Mouse (Mus musculus): ENCODE data around the gene Ppfia1. TPM values are rescaled to one million over a fixed set of nuclear protein-coding genes. Genes with fewer than 3 reads are reported as not detected.
A peak's percentile ranks its signal among the peaks of the same experiment; 100 is the strongest.

Gene Ppfia1
- polyA plus RNA-seq, 1 experiment from 2014 or later, result 25.0 TPM

DNA sequence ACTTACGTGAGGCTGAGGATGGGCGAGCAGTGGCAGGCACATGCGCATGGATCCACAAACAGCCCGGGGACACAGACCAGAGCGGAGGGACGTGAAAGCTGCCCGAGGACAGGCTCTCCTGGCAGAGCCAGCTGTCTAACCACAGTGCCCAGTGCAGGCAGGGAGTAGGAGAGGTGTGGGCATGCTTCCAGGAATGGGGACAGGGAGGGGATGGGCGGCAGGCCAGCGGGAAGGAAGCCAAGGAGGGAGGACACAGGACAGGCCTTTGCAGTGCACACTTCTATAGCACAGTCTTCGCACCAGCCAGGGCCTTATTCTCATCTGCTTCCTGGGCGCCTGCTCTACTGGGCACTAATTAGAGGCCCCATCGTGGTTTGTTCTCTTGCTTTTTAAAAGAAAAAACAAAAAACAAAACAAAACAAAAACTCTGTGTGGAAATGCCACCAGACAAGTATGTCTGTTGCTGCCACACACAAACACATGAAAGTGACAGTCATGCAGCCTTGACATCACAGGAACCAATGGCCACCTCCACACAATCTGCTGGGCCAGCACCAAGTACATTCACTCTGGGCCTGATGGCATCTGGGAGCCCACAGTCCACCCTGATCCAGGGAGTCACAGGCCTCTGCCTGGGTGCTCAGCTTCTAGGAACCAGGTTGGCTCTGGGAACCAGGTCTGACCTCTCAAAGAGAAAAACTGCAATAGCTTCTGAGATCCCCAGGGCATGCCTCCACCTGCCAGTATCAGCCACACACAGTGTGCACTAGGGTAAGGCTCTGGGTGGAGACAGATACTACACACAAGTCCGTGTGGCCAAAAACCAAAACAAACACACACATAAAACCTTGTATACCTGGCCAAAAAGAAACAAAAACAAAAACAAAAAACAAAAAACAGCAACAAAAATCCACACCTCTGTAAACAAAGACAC, 103.6 kb downstream of the Ppfia1 start:
- Histone ChIP-seq H3K9ac (ENCODE audit: low read length) (0 out of 2 replicates have a peak overlapping the region, but pooled peaks have one; percentile 12), H3K9me3 (ENCODE audit: control insufficient read depth, low read length) (no peaks in the 10 kb centered on the region), H3K4me1 (ENCODE audit: control insufficient read depth in 2 of 2, insufficient read depth in 2 of 2, low read length in 2 of 2) (peaks cover 2 to 6% of the 10 kb centered on the region in 2 experiments; a peak in 3 of 4 replicates), H3K36me3 (ENCODE audit: control insufficient read depth, insufficient read depth, low read length) (peaks cover 98% of the 10 kb centered on the region), H3K27ac (replicated peaks in 1 of 2; ENCODE audit: control insufficient read depth in 1 of 2, insufficient read depth in 1 of 2, low read depth in 2 of 2, low read length in 2 of 2) (peak overlapping the region in 1 of 2 experiments; percentile 38; a peak in 2 of 4 replicates), H3K27me3 (ENCODE audit: control insufficient read depth, insufficient read depth, low read length) (no peaks in the 10 kb centered on the region), H3K4me2 (ENCODE audit: low read length) (no peak overlapping the region), H3K4me3 (ENCODE audit: control insufficient read depth in 1 of 2, insufficient read depth in 1 of 2, low read depth in 1 of 2, low read length in 2 of 2) (no peak overlapping the region)
- ATAC-seq (ENCODE audit: insufficient number of reproducible peaks, insufficient read depth, low FRiP score, low read depth), result peak; percentile 82
- WGBS, result 70% methylated on average over 13 of the region's 13 CpGs

DNA sequence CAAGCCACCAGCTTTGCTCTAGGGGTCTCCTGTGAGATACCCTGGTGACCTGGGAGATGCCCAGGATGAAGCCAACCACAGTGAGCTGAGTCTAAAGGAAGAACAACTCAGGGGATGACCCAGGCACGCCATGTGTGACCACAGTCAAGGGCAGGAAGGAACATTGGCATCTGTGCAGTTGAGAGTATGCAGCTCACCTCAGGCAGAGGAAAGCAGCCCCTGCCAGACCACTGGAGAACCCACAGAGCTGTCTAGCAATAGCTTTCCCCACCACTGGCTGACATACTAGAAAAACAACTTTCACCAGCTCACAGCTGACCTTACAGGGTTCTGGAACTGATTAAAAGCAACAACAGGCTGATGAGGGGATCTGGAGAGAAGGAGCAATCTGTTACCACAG, 105.3 kb downstream of the Ppfia1 start:
- Histone ChIP-seq H3K27me3 (ENCODE audit: control insufficient read depth, insufficient read depth, low read length) (no peaks in the 10 kb centered on the region), H3K9ac (ENCODE audit: low read length) (no peak overlapping the region), H3K4me3 (ENCODE audit: control insufficient read depth in 1 of 2, insufficient read depth in 1 of 2, low read depth in 1 of 2, low read length in 2 of 2) (no peak overlapping the region), H3K4me2 (ENCODE audit: low read length) (no peak overlapping the region), H3K27ac (replicated peaks in 1 of 2; ENCODE audit: control insufficient read depth in 1 of 2, insufficient read depth in 1 of 2, low read depth in 2 of 2, low read length in 2 of 2) (no peak overlapping the region), H3K9me3 (ENCODE audit: control insufficient read depth, low read length) (no peaks in the 10 kb centered on the region), H3K4me1 (ENCODE audit: control insufficient read depth in 2 of 2, insufficient read depth in 2 of 2, low read length in 2 of 2) (peaks cover 2 to 6% of the 10 kb centered on the region in 2 experiments; a peak in 3 of 4 replicates), H3K36me3 (ENCODE audit: control insufficient read depth, insufficient read depth, low read length) (peaks cover 97% of the 10 kb centered on the region)
- WGBS, result 93% methylated on average over 1 of the region's 1 CpGs
- no peak for ATAC-seq (ENCODE audit: insufficient number of reproducible peaks, insufficient read depth, low FRiP score, low read depth)

DNA sequence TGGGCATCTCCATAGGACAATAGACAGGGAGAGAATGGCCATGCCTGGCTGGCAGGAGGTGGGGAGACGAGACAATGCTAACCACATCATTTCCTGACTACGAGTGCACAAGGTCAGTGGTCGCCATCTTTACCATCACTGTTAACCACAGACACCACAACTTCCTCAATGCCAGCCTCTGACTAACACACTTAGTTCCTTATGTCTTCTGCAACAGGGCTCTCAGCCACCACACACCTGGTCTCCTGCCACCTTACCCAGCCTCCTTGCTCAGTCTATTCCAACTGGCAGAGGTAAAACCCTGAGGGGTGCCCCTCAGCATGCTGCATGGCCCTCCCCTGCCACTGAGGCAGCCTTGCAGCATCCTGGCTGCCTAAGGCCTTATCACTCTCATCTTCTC, 106.4 kb downstream of the Ppfia1 start:
- Histone ChIP-seq H3K4me1 (ENCODE audit: control insufficient read depth in 2 of 2, insufficient read depth in 2 of 2, low read length in 2 of 2) (peaks cover 2 to 6% of the 10 kb centered on the region in 2 experiments; a peak in 3 of 4 replicates), H3K36me3 (ENCODE audit: control insufficient read depth, insufficient read depth, low read length) (peaks cover 95% of the 10 kb centered on the region), H3K4me2 (ENCODE audit: low read length) (no peak overlapping the region), H3K27me3 (ENCODE audit: control insufficient read depth, insufficient read depth, low read length) (no peaks in the 10 kb centered on the region), H3K9me3 (ENCODE audit: control insufficient read depth, low read length) (no peaks in the 10 kb centered on the region), H3K4me3 (ENCODE audit: control insufficient read depth in 1 of 2, insufficient read depth in 1 of 2, low read depth in 1 of 2, low read length in 2 of 2) (no peak overlapping the region), H3K27ac (replicated peaks in 1 of 2; ENCODE audit: control insufficient read depth in 1 of 2, insufficient read depth in 1 of 2, low read depth in 2 of 2, low read length in 2 of 2) (no peak overlapping the region), H3K9ac (ENCODE audit: low read length) (no peak overlapping the region)
- WGBS, result 86% methylated on average over 3 of the region's 3 CpGs
- no peak for ATAC-seq (ENCODE audit: insufficient number of reproducible peaks, insufficient read depth, low FRiP score, low read depth)

DNA sequence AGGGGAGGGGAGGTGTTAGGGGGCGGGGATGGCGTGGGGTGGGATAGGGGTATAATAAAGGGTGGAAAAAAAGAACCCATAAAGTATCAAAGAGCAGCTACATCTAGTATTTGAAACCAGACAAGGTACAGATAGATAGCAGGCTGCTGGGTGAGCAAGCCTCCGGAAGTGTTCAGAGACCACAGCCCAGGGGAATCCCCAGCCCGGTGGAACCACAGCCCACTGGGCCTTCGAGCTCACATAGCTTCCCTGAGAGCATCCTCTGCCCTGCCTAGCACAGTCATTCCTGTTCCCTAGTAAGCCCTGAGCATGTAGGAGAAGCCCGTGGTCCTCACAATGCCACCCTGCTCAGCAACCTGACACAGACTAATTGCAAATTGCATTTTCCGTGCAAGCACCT, 108.7 kb downstream of the Ppfia1 start:
- Histone ChIP-seq H3K9ac (ENCODE audit: low read length) (no peak overlapping the region), H3K4me1 (ENCODE audit: control insufficient read depth in 2 of 2, insufficient read depth in 2 of 2, low read length in 2 of 2) (peaks cover under 1 to 2% of the 10 kb centered on the region in 2 experiments; a peak in 3 of 4 replicates), H3K4me2 (ENCODE audit: low read length) (no peak overlapping the region), H3K9me3 (ENCODE audit: control insufficient read depth, low read length) (no peaks in the 10 kb centered on the region), H3K36me3 (ENCODE audit: control insufficient read depth, insufficient read depth, low read length) (peaks cover 95% of the 10 kb centered on the region), H3K27me3 (ENCODE audit: control insufficient read depth, insufficient read depth, low read length) (no peaks in the 10 kb centered on the region), H3K4me3 (ENCODE audit: control insufficient read depth in 1 of 2, insufficient read depth in 1 of 2, low read depth in 1 of 2, low read length in 2 of 2) (no peak overlapping the region), H3K27ac (replicated peaks in 1 of 2; ENCODE audit: control insufficient read depth in 1 of 2, insufficient read depth in 1 of 2, low read depth in 2 of 2, low read length in 2 of 2) (no peak overlapping the region)
- 93% methylated on average over 7 of the region's 7 CpGs for WGBS
- ATAC-seq (ENCODE audit: insufficient number of reproducible peaks, insufficient read depth, low FRiP score, low read depth), result no peak

DNA sequence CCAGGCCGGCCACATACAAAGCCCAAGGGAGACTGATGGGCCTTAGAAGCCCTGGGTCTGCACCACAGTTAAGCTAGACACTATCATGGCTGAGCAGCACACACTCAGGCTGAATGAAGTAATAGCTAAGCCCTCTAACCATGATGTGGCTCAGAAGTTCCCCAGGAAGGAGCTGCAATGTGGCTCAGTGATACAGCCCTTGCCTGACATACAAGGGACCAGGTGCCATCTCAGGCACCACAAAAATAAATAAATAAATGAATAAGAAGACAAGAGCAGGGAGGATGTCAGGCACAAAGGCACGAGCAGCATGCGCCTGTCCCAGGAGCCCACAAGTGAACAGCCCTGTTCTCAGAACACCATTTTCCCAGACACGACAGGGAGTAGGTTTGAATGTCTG, 111.6 kb downstream of the Ppfia1 start:
- H3K4me2 ChIP-seq (ENCODE audit: low read length), result no peak overlapping the region
- no peak for ATAC-seq (ENCODE audit: insufficient number of reproducible peaks, insufficient read depth, low FRiP score, low read depth)
- no peak overlapping the region for H3K4me3 ChIP-seq (ENCODE audit: control insufficient read depth in 1 of 2, insufficient read depth in 1 of 2, low read depth in 1 of 2, low read length in 2 of 2)
- peaks cover 97% of the 10 kb centered on the region for H3K36me3 ChIP-seq (ENCODE audit: control insufficient read depth, insufficient read depth, low read length)
- no peak overlapping the region for H3K27ac ChIP-seq (replicated peaks in 1 of 2; ENCODE audit: control insufficient read depth in 1 of 2, insufficient read depth in 1 of 2, low read depth in 2 of 2, low read length in 2 of 2)
- H3K4me1 ChIP-seq (ENCODE audit: control insufficient read depth in 2 of 2, insufficient read depth in 2 of 2, low read length in 2 of 2), result no peaks in the 10 kb centered on the region
- H3K27me3 ChIP-seq (ENCODE audit: control insufficient read depth, insufficient read depth, low read length), result no peaks in the 10 kb centered on the region
- H3K9me3 ChIP-seq (ENCODE audit: control insufficient read depth, low read length), result no peaks in the 10 kb centered on the region
- no peak overlapping the region for H3K9ac ChIP-seq (ENCODE audit: low read length)
- WGBS, result 87% methylated on average over 4 of the region's 4 CpGs

DNA sequence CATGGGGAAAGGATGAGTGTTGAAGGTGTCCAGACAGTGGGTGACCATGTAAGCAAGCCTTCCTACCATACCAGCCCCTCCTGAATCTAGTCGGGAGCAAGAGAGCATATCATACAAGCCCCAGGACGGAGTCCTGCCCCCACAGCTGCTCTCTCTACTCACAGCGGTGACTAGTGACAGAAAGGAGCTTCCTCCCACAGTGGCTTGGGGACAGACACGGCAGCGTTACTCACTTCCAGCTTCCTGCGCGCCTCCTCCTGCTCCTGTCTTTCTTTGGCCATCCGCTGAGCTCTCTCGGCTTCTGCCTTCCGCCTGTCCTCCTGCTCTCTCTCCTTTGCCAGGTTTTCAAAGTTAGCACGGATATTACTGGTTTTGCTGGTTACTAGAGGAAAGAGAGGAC, 112.1 kb downstream of the Ppfia1 start:
- ATAC-seq (ENCODE audit: insufficient number of reproducible peaks, insufficient read depth, low FRiP score, low read depth), result no peak
- H3K4me3 ChIP-seq (ENCODE audit: control insufficient read depth in 1 of 2, insufficient read depth in 1 of 2, low read depth in 1 of 2, low read length in 2 of 2), result no peak overlapping the region
- no peak overlapping the region for H3K27ac ChIP-seq (replicated peaks in 1 of 2; ENCODE audit: control insufficient read depth in 1 of 2, insufficient read depth in 1 of 2, low read depth in 2 of 2, low read length in 2 of 2)
- H3K4me2 ChIP-seq (ENCODE audit: low read length), result no peak overlapping the region
- no peak overlapping the region for H3K9ac ChIP-seq (ENCODE audit: low read length)
- peaks cover 97% of the 10 kb centered on the region for H3K36me3 ChIP-seq (ENCODE audit: control insufficient read depth, insufficient read depth, low read length)
- H3K4me1 ChIP-seq (ENCODE audit: control insufficient read depth in 2 of 2, insufficient read depth in 2 of 2, low read length in 2 of 2), result no peaks in the 10 kb centered on the region
- WGBS, result 91% methylated on average over 11 of the region's 11 CpGs
- no peaks in the 10 kb centered on the region for H3K27me3 ChIP-seq (ENCODE audit: control insufficient read depth, insufficient read depth, low read length)
- no peaks in the 10 kb centered on the region for H3K9me3 ChIP-seq (ENCODE audit: control insufficient read depth, low read length)

DNA sequence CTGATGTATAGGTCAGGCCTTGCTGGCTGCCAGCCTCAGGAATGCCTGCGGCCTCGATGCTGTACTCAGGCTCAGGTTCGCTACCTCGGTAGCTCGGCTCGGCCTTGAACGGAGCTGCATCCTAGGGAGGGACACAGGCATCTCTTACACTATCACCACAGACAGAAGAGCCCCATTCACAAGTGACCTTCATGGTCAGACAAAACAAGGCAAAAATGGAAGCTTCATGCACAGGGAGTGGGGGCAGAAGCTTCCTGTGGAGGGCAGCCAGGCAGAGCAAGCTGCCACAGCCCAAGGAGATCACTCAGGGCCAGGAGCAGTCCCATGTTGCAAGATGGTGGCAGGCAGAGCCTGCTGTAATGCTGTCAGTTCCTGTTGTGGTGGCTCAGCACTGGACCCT, 114.7 kb downstream of the Ppfia1 start:
- WGBS, result 98% methylated on average over 7 of the region's 7 CpGs

More for the DNA sequence above, 114.7 kb downstream of the Ppfia1 start:
- ATAC-seq (ENCODE audit: insufficient number of reproducible peaks, insufficient read depth, low FRiP score, low read depth), result no peak
- no peaks in the 10 kb centered on the region for H3K27me3 ChIP-seq (ENCODE audit: control insufficient read depth, insufficient read depth, low read length)
- H3K9ac ChIP-seq (ENCODE audit: low read length), result no peak overlapping the region
- peaks cover 82% of the 10 kb centered on the region for H3K36me3 ChIP-seq (ENCODE audit: control insufficient read depth, insufficient read depth, low read length)
- H3K4me3 ChIP-seq (ENCODE audit: control insufficient read depth in 1 of 2, insufficient read depth in 1 of 2, low read depth in 1 of 2, low read length in 2 of 2), result no peak overlapping the region
- no peak overlapping the region for H3K4me2 ChIP-seq (ENCODE audit: low read length)
- H3K9me3 ChIP-seq (ENCODE audit: control insufficient read depth, low read length), result no peaks in the 10 kb centered on the region
- no peak overlapping the region for H3K27ac ChIP-seq (replicated peaks in 1 of 2; ENCODE audit: control insufficient read depth in 1 of 2, insufficient read depth in 1 of 2, low read depth in 2 of 2, low read length in 2 of 2)
- H3K4me1 ChIP-seq (ENCODE audit: control insufficient read depth in 2 of 2, insufficient read depth in 2 of 2, low read length in 2 of 2), result no peaks in the 10 kb centered on the region

All from heart, embryonic 14.5 days (tissue).